Mouse (Mus musculus): ENCODE measurements around the gene Sppl2b. TPM values are rescaled to one million over a fixed set of nuclear protein-coding genes. Genes with fewer than 3 reads are reported as not detected.
"Not testable (repeated sequence)": the region's sequence is repeated elsewhere in the genome, so short reads cannot be mapped to it uniquely, and the experiment has no call there.

Sppl2b gene
- polyA plus RNA-seq, 1 experiment from 2014 or later, result 52.9 TPM

- not testable (repeated sequence) for DNase-seq (ENCODE audit: low spot score); H3K36me3 ChIP-seq; H3K4me3 ChIP-seq; H3K4me1 ChIP-seq (replicated peaks); H3K27ac ChIP-seq; H3K9me3 ChIP-seq
- peaks cover 12% of the 10 kb centered on the region; the same call in 1 of the 2 replicates for H3K27me3 ChIP-seq (ENCODE audit: insufficient read depth, poor library complexity, severe bottlenecking)
- WGBS, result 90% methylated on average over 3 of the region's 3 CpGs
These were observed 38.8 kb upstream of the Sppl2b start for GRCm38 (mm10) chr10:80816303-80816702.

GRCm38 (mm10) chr10:80817164-80817563 is 37.9 kb upstream of the Sppl2b start:
- H3K9me3 ChIP-seq, result no peaks in the 10 kb centered on the region
- no peak overlapping the region for H3K27ac ChIP-seq
- DNase-seq (ENCODE audit: low spot score), result no peak
- 79% methylated on average over 2 of the region's 2 CpGs for WGBS
- H3K36me3 ChIP-seq, result no peaks in the 10 kb centered on the region
- no peak overlapping the region for H3K4me3 ChIP-seq
- H3K27me3 ChIP-seq (ENCODE audit: insufficient read depth, poor library complexity, severe bottlenecking), result peaks cover 4% of the 10 kb centered on the region; the same call in 1 of the 2 replicates
- peaks cover 6% of the 10 kb centered on the region; the same call in 1 of the 2 replicates for H3K4me1 ChIP-seq (replicated peaks)

GRCm38 (mm10) chr10:80817955-80818354 is 37.1 kb upstream of the Sppl2b start:
- 87% methylated on average over 7 of the region's 7 CpGs for WGBS
- not testable (repeated sequence) for H3K36me3 ChIP-seq; H3K4me1 ChIP-seq (replicated peaks); H3K27me3 ChIP-seq (ENCODE audit: insufficient read depth, poor library complexity, severe bottlenecking); H3K9me3 ChIP-seq; DNase-seq (ENCODE audit: low spot score); H3K4me3 ChIP-seq; H3K27ac ChIP-seq

- Histone ChIP-seq H3K36me3 (no peaks in the 10 kb centered on the region), H3K4me3 (no peak overlapping the region), H3K9me3 (no peaks in the 10 kb centered on the region), H3K4me1 (replicated peaks) (no peaks in the 10 kb centered on the region), H3K27me3 (ENCODE audit: insufficient read depth, poor library complexity, severe bottlenecking) (no peaks in the 10 kb centered on the region), H3K27ac (no peak overlapping the region)
- 51% methylated on average over 6 of the region's 6 CpGs for WGBS
- no peak for DNase-seq (ENCODE audit: low spot score)
These were observed 36.3 kb upstream of the Sppl2b start for GRCm38 (mm10) chr10:80818599-80819281.

GRCm38 (mm10) chr10:80819406-80819805 is 35.7 kb upstream of the Sppl2b start:
- no peaks in the 10 kb centered on the region for H3K36me3 ChIP-seq

GRCm38 (mm10) chr10:80821991-80822390 is 33.1 kb upstream of the Sppl2b start:
- no peak for DNase-seq (ENCODE audit: low spot score)
- no peaks in the 10 kb centered on the region for H3K9me3 ChIP-seq
- H3K27ac ChIP-seq, result no peak overlapping the region
- H3K27me3 ChIP-seq (ENCODE audit: insufficient read depth, poor library complexity, severe bottlenecking), result no peaks in the 10 kb centered on the region
- no peaks in the 10 kb centered on the region for H3K36me3 ChIP-seq
- no peak overlapping the region for H3K4me3 ChIP-seq
- WGBS, result 41% methylated on average over 2 of the region's 2 CpGs
- peaks cover 8% of the 10 kb centered on the region for H3K4me1 ChIP-seq (replicated peaks)

More at GRCm38 (mm10) chr10:80819406-80819805, 35.7 kb upstream of the Sppl2b start:
- Histone ChIP-seq H3K9me3 (no peaks in the 10 kb centered on the region), H3K27ac (no peak overlapping the region), H3K27me3 (ENCODE audit: insufficient read depth, poor library complexity, severe bottlenecking) (no peaks in the 10 kb centered on the region), H3K4me3 (no peak overlapping the region), H3K4me1 (replicated peaks) (0 out of 2 replicates have a peak, but pooled peaks cover 2% of the 10 kb centered on the region)
- DNase-seq (ENCODE audit: low spot score), result no peak
- WGBS, result 61% methylated on average over 3 of the region's 3 CpGs

- Histone ChIP-seq H3K27ac (no peak overlapping the region), H3K9me3 (no peaks in the 10 kb centered on the region), H3K4me3 (no peak overlapping the region), H3K27me3 (ENCODE audit: insufficient read depth, poor library complexity, severe bottlenecking) (no peaks in the 10 kb centered on the region), H3K36me3 (no peaks in the 10 kb centered on the region), H3K4me1 (replicated peaks) (peaks cover 11% of the 10 kb centered on the region)
- no peak for DNase-seq (ENCODE audit: low spot score)
- WGBS, result 90% methylated on average over 5 of the region's 5 CpGs
These were observed 32.5 kb upstream of the Sppl2b start for GRCm38 (mm10) chr10:80822528-80822927.

- Histone ChIP-seq H3K9me3 (no peaks in the 10 kb centered on the region), H3K36me3 (peaks cover 8% of the 10 kb centered on the region), H3K27ac (no peak overlapping the region), H3K4me3 (no peak overlapping the region), H3K27me3 (ENCODE audit: insufficient read depth, poor library complexity, severe bottlenecking) (no peaks in the 10 kb centered on the region), H3K4me1 (replicated peaks) (peaks cover 19% of the 10 kb centered on the region)
- DNase-seq (ENCODE audit: low spot score), result no peak
- WGBS, result 83% methylated on average over 1 of the region's 1 CpGs
These were observed 31.8 kb upstream of the Sppl2b start for GRCm38 (mm10) chr10:80823316-80823715.

GRCm38 (mm10) chr10:80823847-80824643 is 31.0 kb upstream of the Sppl2b start:
- Histone ChIP-seq H3K9me3 (no peaks in the 10 kb centered on the region), H3K27me3 (ENCODE audit: insufficient read depth, poor library complexity, severe bottlenecking) (no peaks in the 10 kb centered on the region), H3K4me1 (replicated peaks) (peaks cover 22% of the 10 kb centered on the region), H3K27ac (no peak overlapping the region), H3K36me3 (peaks cover 13% of the 10 kb centered on the region), H3K4me3 (no peak overlapping the region)
- DNase-seq (ENCODE audit: low spot score), result no peak
- 69% methylated on average over 8 of the region's 8 CpGs for WGBS

- WGBS, result 77% methylated on average over 2 of the region's 2 CpGs
- peaks cover 30% of the 10 kb centered on the region for H3K4me1 ChIP-seq (replicated peaks)
- no peak overlapping the region for H3K27ac ChIP-seq
- no peaks in the 10 kb centered on the region for H3K9me3 ChIP-seq
- H3K27me3 ChIP-seq (ENCODE audit: insufficient read depth, poor library complexity, severe bottlenecking), result no peaks in the 10 kb centered on the region
- no peak for DNase-seq (ENCODE audit: low spot score)
- peaks cover 21% of the 10 kb centered on the region for H3K36me3 ChIP-seq
- H3K4me3 ChIP-seq, result no peak overlapping the region
These were observed 30.2 kb upstream of the Sppl2b start for GRCm38 (mm10) chr10:80824827-80825226.

GRCm38 (mm10) chr10:80826151-80827062 is 28.7 kb upstream of the Sppl2b start, which contains the start of gene Oaz1:
Gene Oaz1 (plus strand): TSS chr10:80826656.
- Histone ChIP-seq H3K9me3 (no peaks in the 10 kb centered on the region), H3K36me3 (peaks cover 31% of the 10 kb centered on the region), H3K4me3 (peak within 1 kb of the TSS; percentile 89), H3K27ac (peak within 1 kb of the TSS; percentile 97), H3K4me1 (replicated peaks) (peaks cover 45% of the 10 kb centered on the region), H3K27me3 (ENCODE audit: insufficient read depth, poor library complexity, severe bottlenecking) (no peaks in the 10 kb centered on the region)
- under 1% methylated on average over 82 of the region's 82 CpGs for WGBS
- DNase-seq (ENCODE audit: low spot score), result peak; percentile 99

- peaks cover 53% of the 10 kb centered on the region for H3K4me1 ChIP-seq (replicated peaks)
- no peaks in the 10 kb centered on the region for H3K27me3 ChIP-seq (ENCODE audit: insufficient read depth, poor library complexity, severe bottlenecking)
- H3K36me3 ChIP-seq, result peaks cover 31% of the 10 kb centered on the region
- H3K4me3 ChIP-seq, result peak overlapping the region; percentile 89
- no peak for DNase-seq (ENCODE audit: low spot score)
- peak overlapping the region; percentile 97 for H3K27ac ChIP-seq
- WGBS, result 9% methylated on average over 29 of the region's 29 CpGs
- H3K9me3 ChIP-seq, result no peaks in the 10 kb centered on the region
These were observed 27.8 kb upstream of the Sppl2b start for GRCm38 (mm10) chr10:80827063-80827869.

Measured in hindbrain, embryonic 10.5 days (tissue).